Mouse (Mus musculus) adrenal gland, adult 18-20 months (tissue): ENCODE data around the gene Tmem253. TPM values are rescaled to one million over a fixed set of nuclear protein-coding genes. Genes with fewer than 3 reads are reported as not detected.
A peak's percentile ranks its signal among the peaks of the same experiment; 100 is the strongest.

Experiments
- DNase-seq, 2 experiments: peaks; one replicate each; pipeline ENCODE4 v3.0.0; 2021 to 2022; ENCODE audit warnings: low spot score in 2 of 2
- total RNA-seq, 2 experiments: library from RNA; stranded (reverse); gene quantifications; 1 replicate in 1 of 2; 2 replicates in 1 of 2; pipeline ENCODE4 v1.2.3; 2021

Gene Tmem253
- total RNA-seq, 2 experiments from 2014 or later: 2.1 to 2.3 TPM

GRCm38 (mm10) chr14:52006771-52007170, 8.7 kb upstream of the Tmem253 start:
- DNase-seq: no peak

- DNase-seq: peak; percentile 93 to 95
Measured at GRCm38 (mm10) chr14:52008321-52009203, 6.9 kb upstream of the Tmem253 start.

GRCm38 (mm10) chr14:52009361-52009760, 6.1 kb upstream of the Tmem253 start:
- no peak for DNase-seq

- no peak for DNase-seq
Measured at GRCm38 (mm10) chr14:52009841-52010240, 5.6 kb upstream of the Tmem253 start.

GRCm38 (mm10) chr14:52010446-52011111, 4.9 kb upstream of the Tmem253 start:
- no peak for DNase-seq

- no peak for DNase-seq
Measured at GRCm38 (mm10) chr14:52011683-52012082, 3.8 kb upstream of the Tmem253 start.

- no peak for DNase-seq
Measured at GRCm38 (mm10) chr14:52012085-52012484, 3.4 kb upstream of the Tmem253 start.

- DNase-seq: no peak
Measured at GRCm38 (mm10) chr14:52012553-52012952, 2.9 kb upstream of the Tmem253 start.

- no peak for DNase-seq
Measured at GRCm38 (mm10) chr14:52013021-52013610, 2.3 kb upstream of the Tmem253 start.

- peak in 1 of 2 experiments; percentile 46 for DNase-seq
Measured at GRCm38 (mm10) chr14:52013771-52014219, 1.7 kb upstream of the Tmem253 start.

GRCm38 (mm10) chr14:52014271-52014760, 1.1 kb upstream of the Tmem253 start:
- peak in 1 of 2 experiments; percentile 44 for DNase-seq

- DNase-seq: peak; percentile 42 to 51
Measured at GRCm38 (mm10) chr14:52014761-52015311, 622 bp upstream of the Tmem253 start.

- DNase-seq: no peak
Measured at GRCm38 (mm10) chr14:52016625-52017405, 1.4 kb downstream of the Tmem253 start.

GRCm38 (mm10) chr14:52017662-52018061, 2.2 kb downstream of the Tmem253 start:
- DNase-seq: no peak

GRCm38 (mm10) chr14:52018248-52019050, 3.0 kb downstream of the Tmem253 start:
- DNase-seq: no peak

- no peak for DNase-seq
Measured at GRCm38 (mm10) chr14:52019051-52019589, 3.7 kb downstream of the Tmem253 start.

- DNase-seq: peak; percentile 92 to 93
Measured at GRCm38 (mm10) chr14:52019590-52020340, 4.3 kb downstream of the Tmem253 start.

GRCm38 (mm10) chr14:52020486-52021137, 5.2 kb downstream of the Tmem253 start, which contains the start of gene Zfp219:
Gene Zfp219, minus strand, starts transcription at chr14:52020733.
- DNase-seq: peak; percentile 61 to 67
